Mouse (Mus musculus) mesoderm, embryonic 11.5 days (tissue): ENCODE measurements around the gene Tmem50b.

Experiments
- DNase-seq: peaks from one replicate; pipeline ENCODE4 v3.0.0-alpha.2; 2012; ENCODE audit warnings: low read depth, low spot score

Gene Tmem50b

DNA sequence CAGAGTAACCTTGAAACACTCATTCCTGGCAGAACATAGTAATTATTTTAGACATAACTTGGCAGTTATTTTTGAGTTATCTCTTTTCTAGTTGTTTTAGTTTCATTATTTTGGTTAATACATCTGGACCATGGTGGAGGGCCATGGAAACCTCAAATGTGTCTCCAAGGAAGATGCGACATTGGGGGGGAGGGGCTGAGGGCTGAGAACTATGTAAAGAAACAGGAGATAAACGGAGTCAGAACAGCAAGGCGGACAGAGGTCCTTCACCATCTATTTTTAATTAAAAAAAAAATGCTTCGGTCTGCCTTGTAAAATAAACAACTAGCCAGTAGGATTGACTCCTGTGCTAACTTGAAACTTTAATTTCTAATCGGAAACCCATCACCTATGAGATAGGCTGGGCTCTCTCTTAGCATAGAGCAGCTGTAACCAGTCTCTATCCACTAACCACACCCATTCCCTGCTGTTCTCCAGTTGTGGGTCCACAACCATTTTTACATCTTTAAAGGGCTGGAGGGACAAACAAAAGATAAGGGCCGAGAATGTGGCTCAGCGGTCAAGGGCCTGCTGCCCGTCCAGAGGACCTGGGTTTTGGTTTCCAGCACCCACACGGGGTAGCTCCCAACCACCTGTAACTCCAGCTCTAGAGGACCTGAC is 32.2 kb downstream of the Tmem50b start:
- no peak for DNase-seq

GRCm38 (mm10) chr16:91564580-91565291 is 32.9 kb downstream of the Tmem50b start:
- DNase-seq = no peak

- DNase-seq = no peak
Observed at GRCm38 (mm10) chr16:91561541-91562457, 35.8 kb downstream of the Tmem50b start.

GRCm38 (mm10) chr16:91561099-91561498 is 36.5 kb downstream of the Tmem50b start:
- no peak for DNase-seq

- DNase-seq = no peak
Observed at GRCm38 (mm10) chr16:91557693-91558092, 39.9 kb downstream of the Tmem50b start.

GRCm38 (mm10) chr16:91557214-91557613 is 40.4 kb downstream of the Tmem50b start:
- DNase-seq = peak; percentile 68

DNA sequence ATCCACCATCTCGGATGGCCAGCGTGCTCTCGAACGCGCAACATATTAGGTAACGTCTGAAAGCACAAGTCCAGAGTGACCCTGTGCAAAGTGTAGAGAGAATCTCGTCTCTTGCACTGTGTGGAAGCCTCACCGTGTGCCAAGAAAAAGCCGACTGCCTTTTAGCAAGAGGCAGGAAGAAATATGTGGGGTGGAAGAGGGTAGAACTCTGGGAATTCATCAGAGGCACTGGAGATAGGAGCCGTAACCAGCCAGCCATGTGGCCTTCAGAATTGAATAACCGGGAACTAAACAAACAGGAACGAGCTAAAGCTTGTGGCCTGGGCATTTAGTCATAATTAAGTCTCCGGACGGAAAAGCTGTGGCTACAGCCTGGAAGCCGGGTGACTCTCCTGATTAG is 40.9 kb downstream of the Tmem50b start:
- DNase-seq = no peak

- DNase-seq = no peak
Observed at GRCm38 (mm10) chr16:91555017-91555605, 42.5 kb downstream of the Tmem50b start.

DNA sequence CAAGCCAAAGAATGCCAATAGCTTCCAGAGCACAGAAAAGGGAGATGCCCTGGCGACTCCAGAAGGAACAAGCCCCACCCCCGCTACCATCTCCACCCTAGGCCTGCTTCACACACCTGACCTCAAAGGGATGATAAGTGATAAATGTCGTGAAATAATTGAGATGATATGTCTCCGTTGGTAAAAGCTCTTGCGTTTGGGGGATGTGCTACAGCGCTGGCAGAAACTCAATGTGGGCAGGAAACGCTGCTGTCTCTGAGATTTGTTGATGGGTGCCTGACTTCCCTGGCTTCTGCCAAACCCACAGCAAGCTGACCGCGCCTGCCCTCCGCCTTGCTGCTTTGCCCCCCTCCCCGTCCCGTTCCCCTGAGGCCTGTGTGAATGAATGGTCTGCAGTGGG is 44.0 kb downstream of the Tmem50b start:
- DNase-seq = no peak

DNA sequence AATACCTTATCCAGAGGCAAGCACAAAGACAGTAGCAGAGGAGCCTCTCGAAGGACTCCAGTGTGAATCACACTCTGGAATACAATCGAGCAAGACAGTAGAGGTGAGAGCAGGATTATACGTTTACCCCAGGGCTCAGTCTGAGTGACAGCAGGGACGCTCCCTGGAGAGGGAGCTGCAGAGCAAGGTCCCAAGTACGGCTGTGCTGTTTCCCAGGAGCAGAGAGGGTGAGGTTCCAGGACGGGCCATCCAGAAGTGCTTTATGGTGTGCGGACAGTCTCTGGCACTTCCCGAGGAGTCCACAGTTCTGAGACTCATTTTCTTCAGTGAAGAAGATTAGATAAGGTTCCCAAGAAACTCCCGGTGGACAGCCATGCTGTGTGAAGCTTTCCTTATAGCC is 45.5 kb downstream of the Tmem50b start:
- DNase-seq = no peak

DNA sequence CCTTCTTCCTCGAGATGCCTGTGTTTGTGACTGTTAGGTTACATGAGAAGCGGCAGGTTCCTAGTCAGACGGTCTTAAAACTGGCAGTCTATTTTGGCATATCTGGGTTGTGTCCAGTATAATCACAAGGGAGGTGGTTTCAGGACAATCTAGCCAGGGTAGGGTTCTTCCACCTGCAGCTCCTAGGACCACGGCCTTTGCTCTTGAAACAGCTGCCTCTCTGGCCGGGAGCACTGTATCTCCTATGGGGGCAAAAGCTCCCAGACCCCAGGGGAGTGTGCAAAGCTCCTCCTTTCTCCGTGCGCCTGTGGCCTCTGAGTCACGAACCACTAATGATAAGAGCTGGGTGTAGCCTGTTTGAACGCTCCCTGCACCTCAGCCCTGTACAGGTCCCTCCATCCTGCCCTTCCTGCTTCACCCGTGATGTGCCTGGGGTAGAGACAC is 46.5 kb downstream of the Tmem50b start:
- no peak for DNase-seq

DNA sequence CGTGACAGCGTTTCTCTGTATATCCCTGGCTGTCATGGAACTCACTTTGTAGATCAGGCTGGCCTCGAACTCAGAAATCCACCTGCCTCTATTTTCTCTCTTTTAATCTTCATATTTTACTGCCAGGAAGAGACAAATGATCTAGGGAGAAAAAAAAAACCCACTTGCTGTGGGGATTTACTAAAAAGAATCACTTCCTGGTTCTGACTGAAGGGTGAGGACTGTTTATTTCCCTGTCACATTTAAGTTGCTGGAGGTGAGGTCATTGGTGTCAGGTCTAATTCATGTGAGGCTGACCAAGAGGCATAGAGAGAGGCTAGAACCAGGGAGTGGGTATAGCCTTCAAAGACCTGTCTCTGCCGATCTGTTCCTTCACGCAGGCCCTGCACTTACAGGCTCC is 48.0 kb downstream of the Tmem50b start:
- DNase-seq = no peak

- no peak for DNase-seq
Observed at GRCm38 (mm10) chr16:91548996-91549395, 48.6 kb downstream of the Tmem50b start.

DNA sequence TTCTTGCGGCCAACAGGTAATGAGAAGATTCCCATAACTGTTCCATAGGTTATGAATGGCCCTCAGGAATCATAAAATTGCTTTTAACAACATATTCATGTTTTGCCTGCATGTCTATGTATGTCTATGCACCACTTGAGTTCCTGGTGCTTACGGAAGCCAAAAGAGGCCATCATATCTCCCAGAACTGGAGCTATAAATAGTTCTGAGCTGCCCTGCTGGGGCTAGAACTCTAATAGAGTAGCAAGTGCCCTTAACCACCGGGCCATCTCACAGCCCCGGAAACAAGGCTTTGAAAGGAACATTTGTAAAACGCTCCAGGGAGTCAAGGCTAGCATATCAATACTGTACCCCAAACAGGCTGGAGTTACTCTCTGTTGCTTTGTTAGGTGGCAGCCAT is 49.0 kb downstream of the Tmem50b start:
- DNase-seq = no peak

GRCm38 (mm10) chr16:91547974-91548373 is 49.6 kb downstream of the Tmem50b start:
- DNase-seq = no peak

DNA sequence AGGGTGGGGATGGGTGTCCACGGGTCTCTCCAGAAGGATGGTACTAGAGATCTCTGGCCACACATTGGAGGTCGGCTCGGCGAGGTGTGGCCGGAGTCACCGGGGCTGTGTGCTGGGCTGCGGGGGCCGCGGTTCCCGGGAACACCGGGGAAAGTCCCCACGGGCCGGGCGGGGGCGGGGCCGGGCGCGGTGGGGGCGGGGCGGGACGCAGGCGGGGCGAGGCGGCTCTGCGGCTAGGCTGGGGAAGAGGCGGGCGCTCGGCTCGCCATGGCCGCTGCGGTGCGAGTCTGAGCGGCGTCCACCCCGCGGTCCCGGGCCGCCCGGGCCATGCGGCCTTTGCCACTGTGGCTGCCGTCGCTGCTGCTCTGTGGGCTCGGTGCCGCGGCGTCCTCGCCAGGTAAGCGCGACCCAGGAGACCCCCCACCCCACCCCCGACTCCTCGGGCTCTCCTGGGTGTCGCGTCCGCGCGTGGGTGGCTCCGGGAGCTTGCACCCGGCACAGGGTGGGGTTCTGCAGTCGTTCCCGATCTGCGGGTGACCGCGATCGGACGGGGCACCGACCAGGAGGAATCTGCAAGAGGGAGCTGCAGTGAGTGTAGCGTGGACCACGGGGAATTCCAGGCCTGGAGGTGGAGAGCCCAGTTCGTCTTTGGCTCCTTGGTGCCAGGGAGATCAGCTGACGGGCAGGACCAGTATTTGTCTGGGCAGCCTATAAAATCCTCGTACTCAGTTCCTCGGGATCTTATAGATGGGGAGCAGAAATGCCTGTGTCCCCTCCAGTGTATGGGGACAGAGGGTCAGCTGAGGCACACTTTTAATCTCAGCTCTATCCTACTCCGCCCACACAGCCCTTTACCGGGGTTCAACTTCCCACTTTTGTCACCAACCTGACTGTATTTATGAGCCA is 50.5 kb downstream of the Tmem50b start, which contains the start of gene Ifngr2:
Gene Ifngr2 (plus strand): TSS at position 237 of the 906 bp plus-strand sequence.
- peak; percentile 41 for DNase-seq

DNA sequence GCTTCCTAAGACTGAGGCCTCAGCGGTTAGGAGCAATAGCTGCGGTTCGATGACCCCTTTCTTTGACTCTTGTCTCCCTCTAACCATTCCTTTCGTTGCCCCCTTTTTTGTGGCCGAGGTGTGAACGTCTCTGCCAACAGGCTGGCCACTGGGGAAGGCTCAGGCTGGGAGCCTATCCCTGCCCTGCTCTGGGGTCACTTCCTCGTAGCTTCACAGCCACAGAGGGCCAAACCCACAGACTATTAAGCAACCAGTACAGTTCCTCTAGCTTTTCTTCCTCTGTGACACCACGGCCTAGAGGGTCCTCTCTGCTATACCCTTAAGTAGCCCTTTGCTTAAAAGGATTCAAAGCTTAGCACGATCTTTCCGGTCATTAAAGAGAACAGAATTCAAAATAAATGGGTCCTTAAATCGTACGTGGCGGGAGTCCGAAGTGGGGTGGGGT is 51.2 kb downstream of the Tmem50b start:
- no peak for DNase-seq

- no peak for DNase-seq
Observed at GRCm38 (mm10) chr16:91545597-91546281, 51.9 kb downstream of the Tmem50b start.

DNA sequence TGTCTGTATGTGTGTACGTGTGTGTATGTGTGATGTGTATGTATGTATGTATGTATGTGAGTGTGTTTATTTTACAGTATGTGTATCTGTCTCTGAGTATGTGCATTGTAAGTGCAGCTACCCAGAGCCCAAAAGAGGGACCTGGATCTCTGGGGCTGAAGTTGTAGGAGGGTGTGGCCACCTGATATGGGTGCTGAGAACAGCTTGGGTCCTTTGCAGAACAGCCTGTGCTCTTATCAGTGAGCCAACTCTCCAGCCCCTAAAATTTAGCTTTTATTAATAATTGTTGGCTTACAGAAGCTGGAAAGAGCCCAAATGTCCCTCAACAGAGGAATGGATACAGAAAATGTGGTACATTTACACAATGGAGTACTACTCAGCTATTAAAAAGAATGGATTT is 54.0 kb downstream of the Tmem50b start:
- DNase-seq = no peak

GRCm38 (mm10) chr16:91541573-91542081 is 56.0 kb downstream of the Tmem50b start:
- DNase-seq = no peak
